Mouse (Mus musculus) cerebellum, postnatal 25 days (tissue): ENCODE measurements around the gene Rps27rt.
A peak's percentile ranks its signal among the peaks of the same experiment; 100 is the strongest.
"Not testable (repeated sequence)": the region's sequence is repeated elsewhere in the genome, so short reads cannot be mapped to it uniquely, and the experiment has no call there.

Experiments used
- DNase-seq, 2 experiments: peaks; one replicate each; pipeline ENCODE4 v3.0.0; 2021; ENCODE audit warnings: mixed read lengths in 2 of 2

Gene Rps27rt

GRCm38 (mm10) chr9:114979969-114980368 is 2.6 kb downstream of the Rps27rt start:
- no peak for DNase-seq

DNA sequence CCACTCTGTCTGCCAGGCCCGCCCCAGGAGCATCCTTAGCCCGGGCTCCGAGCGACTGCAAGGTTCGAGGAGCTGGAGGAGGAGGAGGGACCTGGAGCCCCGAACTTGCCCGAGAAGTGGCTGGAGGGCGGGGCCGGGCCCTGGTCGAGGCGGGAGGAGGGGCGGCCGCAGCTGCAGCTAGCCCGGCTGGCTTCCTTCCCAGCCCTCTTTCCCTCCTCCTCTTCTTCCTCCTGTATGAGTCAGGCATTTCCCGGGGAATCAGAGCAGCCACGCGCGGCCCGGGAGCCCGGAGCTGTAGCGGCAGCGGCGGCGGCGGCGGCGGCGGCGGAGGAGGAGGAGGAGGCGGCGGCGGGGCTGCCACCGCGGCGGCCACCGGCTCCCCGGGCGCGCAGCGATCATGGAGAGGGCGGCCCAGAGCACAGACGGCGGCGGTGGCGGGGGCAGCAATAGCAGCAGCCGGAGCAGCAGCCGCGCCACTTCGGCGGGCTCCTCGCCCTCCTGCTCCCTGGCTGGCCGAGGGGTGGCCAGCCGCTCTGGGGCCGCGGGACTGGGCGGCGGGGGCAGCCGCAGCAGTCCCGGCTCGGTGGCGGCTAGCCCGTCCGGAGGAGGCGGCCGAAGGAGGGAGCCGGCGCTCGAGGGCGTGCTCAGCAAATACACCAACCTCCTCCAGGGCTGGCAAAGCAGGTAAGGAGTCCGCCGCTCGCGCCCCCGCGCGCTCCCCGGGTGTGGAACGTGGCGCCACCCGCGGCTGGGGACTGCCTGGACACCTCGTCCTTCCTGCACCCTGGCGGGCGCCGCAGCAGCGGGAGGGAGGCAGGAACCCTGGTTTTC is 4.0 kb downstream of the Rps27rt start, which contains the start of gene Osbpl10:
Gene Osbpl10 (plus strand): TSS at position 289 of the 831 bp plus-strand sequence.
- peak; percentile 68 to 82 for DNase-seq

- DNase-seq: peak; percentile 63 to 69
Observed at GRCm38 (mm10) chr9:114977461-114978280, 4.9 kb downstream of the Rps27rt start.

DNA sequence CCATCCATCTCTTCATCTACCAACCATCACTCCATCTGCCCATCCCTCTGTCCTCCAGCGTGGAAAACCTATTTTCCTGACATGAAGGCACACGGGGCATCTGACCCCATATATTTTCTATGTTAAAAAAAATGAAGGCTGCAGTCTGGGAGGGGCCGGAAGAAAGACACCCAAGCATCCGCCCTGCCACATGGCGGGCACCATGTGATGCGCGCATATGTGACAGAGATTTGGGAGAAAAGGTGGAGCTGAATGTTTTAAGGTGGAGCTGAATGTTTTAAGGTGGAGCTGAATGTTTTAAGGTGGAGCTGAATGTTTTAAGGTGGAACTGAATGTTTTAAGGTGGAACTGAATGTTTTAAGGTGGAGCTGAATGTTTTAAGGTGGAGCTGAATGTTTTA is 16.3 kb downstream of the Rps27rt start:
- not testable (repeated sequence) for DNase-seq

GRCm38 (mm10) chr9:114964093-114964492 is 18.4 kb downstream of the Rps27rt start:
- no peak for DNase-seq

- no peak for DNase-seq
Observed at GRCm38 (mm10) chr9:114960844-114961243, 21.7 kb downstream of the Rps27rt start.

DNA sequence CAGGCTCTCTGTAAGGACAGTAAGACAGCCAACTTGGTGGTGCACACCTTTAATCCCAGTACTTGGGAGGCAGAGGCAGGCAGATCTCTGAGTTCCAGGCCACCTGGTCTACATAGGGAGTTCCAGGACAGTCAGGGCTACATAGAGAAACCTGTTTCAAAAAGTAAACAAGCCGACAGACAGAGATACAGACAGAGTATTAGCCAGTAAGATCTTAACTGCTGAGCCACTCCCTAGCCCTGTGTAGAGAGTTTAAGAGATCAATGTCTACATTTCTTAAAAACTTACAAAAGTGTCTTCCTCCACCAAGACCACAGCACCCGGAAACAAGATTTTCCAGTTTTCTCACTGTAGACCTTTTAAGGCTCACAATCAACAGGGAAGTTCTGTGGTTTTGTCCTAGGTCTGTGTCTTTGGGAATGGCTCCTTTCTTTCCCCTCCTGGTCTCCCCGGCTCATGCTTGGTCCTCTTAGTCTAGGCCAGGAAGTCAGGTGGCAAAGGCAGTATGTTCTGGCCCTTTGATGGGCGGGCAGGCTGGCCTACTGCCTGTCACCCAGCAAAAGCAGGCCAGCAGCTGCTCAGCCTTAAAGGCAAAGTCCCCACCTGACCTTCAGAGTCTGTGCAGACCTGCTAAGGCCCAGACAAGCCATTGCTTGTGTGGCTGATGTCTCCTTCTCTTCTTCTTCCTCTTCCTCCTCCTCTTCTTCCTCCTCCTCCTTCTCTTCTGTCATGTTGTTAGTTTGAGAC is 22.3 kb downstream of the Rps27rt start:
- peak in 1 of 2 experiments; percentile 21 for DNase-seq

GRCm38 (mm10) chr9:114956945-114957344 is 25.6 kb downstream of the Rps27rt start:
- peak; percentile 25 to 52 for DNase-seq

- no peak for DNase-seq
Observed at GRCm38 (mm10) chr9:114955340-114955739, 27.2 kb downstream of the Rps27rt start.

- DNase-seq: peak in 1 of 2 experiments; percentile 17
Observed at GRCm38 (mm10) chr9:114952866-114953265, 29.7 kb downstream of the Rps27rt start.

GRCm38 (mm10) chr9:114948395-114948794 is 34.1 kb downstream of the Rps27rt start:
- no peak for DNase-seq

DNA sequence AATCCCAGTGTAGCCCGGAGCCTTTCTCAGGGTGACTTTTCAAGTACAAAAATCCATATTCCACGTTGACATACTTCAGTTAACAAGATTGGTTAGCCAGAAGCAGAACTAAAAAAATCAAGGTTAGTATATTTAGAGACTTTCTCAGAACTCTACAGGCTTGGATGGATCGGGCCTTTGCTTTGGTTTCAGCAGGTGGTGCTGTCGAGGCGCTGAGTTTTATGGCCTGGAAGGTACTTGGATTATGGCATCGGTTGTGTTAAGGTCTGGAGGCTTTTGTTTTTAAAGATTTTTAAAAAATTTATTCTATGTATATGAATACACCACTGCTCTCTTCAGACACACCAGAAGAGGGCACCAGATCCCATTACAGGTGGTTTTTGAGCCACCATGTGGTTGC is 37.0 kb downstream of the Rps27rt start:
- no peak for DNase-seq

- DNase-seq: no peak
Observed at GRCm38 (mm10) chr9:114944642-114945041, 37.9 kb downstream of the Rps27rt start.

- no peak for DNase-seq
Observed at GRCm38 (mm10) chr9:114936687-114937086, 45.9 kb downstream of the Rps27rt start.

GRCm38 (mm10) chr9:114935321-114935720 is 47.2 kb downstream of the Rps27rt start:
- no peak for DNase-seq

DNA sequence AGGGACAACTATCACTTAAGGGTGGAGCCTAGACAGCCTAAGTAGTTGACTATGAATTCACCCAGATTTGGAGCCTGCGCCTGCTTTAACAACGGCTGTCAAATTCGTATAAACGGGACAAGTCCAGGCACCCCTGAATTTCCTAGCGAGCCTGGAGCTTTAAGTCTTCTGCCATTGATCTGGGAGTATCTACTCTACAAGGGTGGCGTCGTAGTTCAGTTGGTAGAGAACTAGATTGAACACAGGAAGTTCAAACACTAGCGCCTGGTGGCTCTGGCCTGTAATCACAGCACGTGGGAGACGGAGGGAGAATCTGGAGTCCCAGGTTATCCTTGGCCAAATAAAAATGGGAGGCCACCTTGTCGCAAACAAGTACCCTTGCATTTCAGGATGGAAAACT is 48.3 kb downstream of the Rps27rt start:
- DNase-seq: no peak

DNA sequence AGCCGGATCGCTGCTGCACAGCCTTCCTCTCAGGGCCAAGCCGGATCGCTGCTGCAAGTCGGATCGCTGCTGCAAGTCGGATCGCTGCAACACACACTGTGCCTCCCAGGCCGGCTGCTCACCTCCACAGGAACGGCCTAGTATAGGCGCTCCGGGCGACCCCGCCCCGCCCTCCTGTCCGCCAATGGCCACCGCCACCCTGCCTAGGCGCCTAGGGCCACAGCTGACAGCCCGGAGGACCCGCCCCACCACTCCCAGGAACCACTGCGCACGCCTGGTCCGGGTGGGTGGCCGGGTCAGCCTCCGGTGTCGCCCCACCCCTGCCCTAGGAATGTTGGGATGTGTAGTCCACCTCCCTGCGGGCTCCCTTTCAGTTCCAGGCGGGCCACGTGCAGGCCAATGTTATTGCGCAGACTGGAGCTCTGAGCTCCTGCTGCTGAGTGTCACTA is 48.8 kb downstream of the Rps27rt start, which contains the start of gene Gpd1l:
Gene Gpd1l (minus strand): TSS at position 265 of the 449 bp plus-strand sequence.
- DNase-seq: peak; percentile 96 to 98

DNA sequence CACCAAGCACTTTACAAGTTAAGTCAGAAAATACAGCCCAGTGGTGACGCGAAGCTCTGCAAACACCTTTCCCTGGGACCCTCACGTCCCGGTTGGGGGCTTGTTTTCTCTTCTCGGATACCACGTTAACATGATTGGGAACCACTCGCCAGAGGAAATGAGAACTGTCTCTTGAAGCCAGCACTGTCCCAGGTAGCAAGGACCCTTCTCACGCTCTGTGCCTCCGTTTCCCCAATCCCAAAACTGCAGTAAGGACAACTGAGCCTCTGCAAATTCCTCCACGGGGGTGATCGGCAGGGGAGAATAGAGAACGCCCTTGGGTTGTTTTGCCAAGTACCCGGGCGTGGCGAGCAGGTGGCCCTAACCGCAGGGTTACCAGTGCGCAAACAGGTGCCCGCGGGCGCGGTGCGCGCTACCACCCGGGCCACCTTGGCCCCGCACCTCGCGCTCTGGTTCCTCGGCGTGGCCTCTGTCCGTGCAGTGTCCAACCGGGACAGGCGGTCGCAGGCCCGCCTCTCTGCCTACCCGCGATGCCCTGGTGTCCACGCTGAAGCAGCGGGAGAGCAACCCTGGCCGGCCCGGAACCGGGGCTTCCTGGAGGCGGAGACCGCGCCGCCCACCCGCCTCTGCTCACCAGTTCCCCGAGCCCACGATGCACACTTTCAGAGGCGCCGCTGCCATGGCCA is 49.4 kb downstream of the Rps27rt start:
- peak in 1 of 2 experiments; percentile 18 for DNase-seq

- peak in 1 of 2 experiments; percentile 14 for DNase-seq
Observed at GRCm38 (mm10) chr9:114932607-114933006, 49.9 kb downstream of the Rps27rt start.
